In genomic region chr14:108910449-108911137, GRCm38 (mm10) we compare ENCODE assay signal across 7 mouse cellular contexts. TPM values are rescaled to one million over a fixed set of nuclear protein-coding genes. Genes with fewer than 3 reads are reported as not detected.
DNase-seq lines count a peak whose midpoint lies in the region; ATAC-seq and TF ChIP-seq lines count a peak whose summit lies in the region.

No protein-coding gene starts in this region.

- H3K9me3 ChIP-seq in neural tube, embryonic 11.5 days (ENCODE audit: control insufficient read depth, low read length) = no peaks in the 10 kb centered on the region
- no peaks in the 10 kb centered on the region for H3K9me3 ChIP-seq in embryonic facial prominence, embryonic 14.5 days (ENCODE audit: control insufficient read depth, low read length)
- no peaks in the 10 kb centered on the region for H3K9me3 ChIP-seq in midbrain, embryonic 11.5 days (ENCODE audit: control insufficient read depth, low read length)

- H3K27me3 ChIP-seq in neural tube, embryonic 11.5 days (ENCODE audit: control insufficient read depth, insufficient read depth, low read length) = peaks cover 8% of the 10 kb centered on the region
- peaks cover 49% of the 10 kb centered on the region for H3K27me3 ChIP-seq in embryonic facial prominence, embryonic 14.5 days (replicated peaks; ENCODE audit: control insufficient read depth, insufficient read depth, low read length)
- no peaks in the 10 kb centered on the region for H3K27me3 ChIP-seq in kidney, adult 2 months (replicated peaks; ENCODE audit: control insufficient read depth, insufficient read depth, low read length)
- H3K27me3 ChIP-seq in midbrain, embryonic 11.5 days (ENCODE audit: control insufficient read depth, insufficient read depth, low read length) = peaks cover 2% of the 10 kb centered on the region; the same call in 1 of the 2 replicates

- H3K4me1 ChIP-seq in neural tube, embryonic 11.5 days (ENCODE audit: control insufficient read depth, insufficient read depth, low read length) = 0 out of 2 replicates have a peak, but pooled peaks cover 2% of the 10 kb centered on the region
- H3K4me1 ChIP-seq in embryonic facial prominence, embryonic 14.5 days (ENCODE audit: control insufficient read depth, insufficient read depth, low read length) = peaks cover 19% of the 10 kb centered on the region
- H3K4me1 ChIP-seq in kidney, adult 2 months (ENCODE audit: control insufficient read depth, insufficient read depth, low read length) = peaks cover 4% of the 10 kb centered on the region
- H3K4me1 ChIP-seq in midbrain, embryonic 11.5 days (ENCODE audit: control insufficient read depth, insufficient read depth, low read length) = peaks cover 14% of the 10 kb centered on the region; the same call in 1 of the 2 replicates

- DNase-seq in neural tube, embryonic 11.5 days (ENCODE audit: low spot score) = peak; percentile 50
- no peak for DNase-seq in neural tube, embryonic 10.5 days (ENCODE audit: extremely low spot score, low spot score)
- peak; percentile 12 for DNase-seq in embryonic facial prominence, embryonic 14.5 days (ENCODE audit: low spot score)
- DNase-seq in kidney, adult 2 months = peak; percentile 58
- DNase-seq in midbrain, embryonic 11.5 days (ENCODE audit: low spot score, missing footprints) = peak; percentile 80
- DNase-seq in ovary, postnatal 36 days (ENCODE audit: low spot score) = no peak
- no peak for DNase-seq in adrenal gland, adult 8-10 months

- no peak for TF ChIP-seq CTCF in kidney, adult 2 months (conservative IDR thresholded peaks at IDR 0.05; ENCODE audit: insufficient read depth, insufficient read length, low read depth, low read length)

- ATAC-seq in neural tube, embryonic 11.5 days (ENCODE audit: insufficient read depth, low FRiP score, low TSS enrichment) = peak; percentile 24
- ATAC-seq in embryonic facial prominence, embryonic 14.5 days (ENCODE audit: low read depth) = no peak
- ATAC-seq in midbrain, embryonic 11.5 days (ENCODE audit: low FRiP score) = peak; percentile 25

- no peak for TF ChIP-seq POLR2A in kidney, adult 2 months (IDR thresholded peaks at IDR 0.05; ENCODE audit: low read depth, low read length)

- no peaks in the 10 kb centered on the region for H3K36me3 ChIP-seq in neural tube, embryonic 11.5 days (ENCODE audit: control insufficient read depth, insufficient read depth, low read length)
- no peaks in the 10 kb centered on the region for H3K36me3 ChIP-seq in embryonic facial prominence, embryonic 14.5 days (ENCODE audit: control insufficient read depth, insufficient read depth, low read length)
- H3K36me3 ChIP-seq in kidney, adult 2 months (ENCODE audit: control insufficient read depth, insufficient read depth, low read length) = no peaks in the 10 kb centered on the region
- H3K36me3 ChIP-seq in midbrain, embryonic 11.5 days (ENCODE audit: control insufficient read depth, insufficient read depth, low read length) = no peaks in the 10 kb centered on the region

- WGBS in neural tube, embryonic 11.5 days = 3% methylated on average over 19 of the region's 19 CpGs
- 4% methylated on average over 19 of the region's 19 CpGs for WGBS in embryonic facial prominence, embryonic 14.5 days
- 8% methylated on average over 19 of the region's 19 CpGs for WGBS in kidney, adult 2 months
- 2% methylated on average over 19 of the region's 19 CpGs for WGBS in midbrain, embryonic 11.5 days

- peak overlapping the region; percentile 54 for H3K4me3 ChIP-seq in neural tube, embryonic 11.5 days (ENCODE audit: low read depth, low read length)
- H3K4me3 ChIP-seq in embryonic facial prominence, embryonic 14.5 days (ENCODE audit: low read depth, low read length) = peak overlapping the region; percentile 43
- peak overlapping the region; percentile 45 for H3K4me3 ChIP-seq in kidney, adult 2 months (ENCODE audit: insufficient read depth, low read depth, low read length)
- H3K4me3 ChIP-seq in midbrain, embryonic 11.5 days (ENCODE audit: low read depth, low read length) = peak overlapping the region; percentile 53

- peak overlapping the region; percentile 45 for H3K9ac ChIP-seq in neural tube, embryonic 11.5 days (ENCODE audit: low read length)
- no peak overlapping the region for H3K9ac ChIP-seq in embryonic facial prominence, embryonic 14.5 days (ENCODE audit: low read depth, low read length)
- H3K9ac ChIP-seq in midbrain, embryonic 11.5 days (ENCODE audit: low read length) = peak overlapping the region; percentile 56

- no peak overlapping the region for H3K27ac ChIP-seq in neural tube, embryonic 11.5 days (ENCODE audit: low read depth, low read length)
- H3K27ac ChIP-seq in embryonic facial prominence, embryonic 14.5 days (replicated peaks; ENCODE audit: low read depth, low read length) = no peak overlapping the region
- H3K27ac ChIP-seq in kidney, adult 2 months (ENCODE audit: insufficient read depth, low read depth, low read length) = no peak overlapping the region
- H3K27ac ChIP-seq in midbrain, embryonic 11.5 days (ENCODE audit: low read depth, low read length) = no peak overlapping the region

- peak overlapping the region; percentile 75 for H3K4me2 ChIP-seq in neural tube, embryonic 11.5 days (ENCODE audit: low read depth)
- peak overlapping the region; percentile 66 for H3K4me2 ChIP-seq in embryonic facial prominence, embryonic 14.5 days (ENCODE audit: low read depth, low read length)
- H3K4me2 ChIP-seq in midbrain, embryonic 11.5 days = peak overlapping the region; percentile 71

RNA-seq across cellular contexts. Expression of gene Slitrk1, which starts 3.4 kb away (rescaled TPM):
- 8.7 and 9.0 TPM in 2 replicates for polyA plus RNA-seq in neural tube, embryonic 11.5 days (2014; fragmentation: Nextera tagmentation; extraction: Ambion mirVana)
- 2.8 and 4.6 TPM in 2 replicates for polyA plus RNA-seq in embryonic facial prominence, embryonic 14.5 days (2014; fragmentation: Nextera tagmentation; extraction: Ambion mirVana)
- 0.67 and 0.77 TPM in 2 replicates for polyA plus RNA-seq in kidney, adult 2 months (2012; rRNA removed)
- 6.5 and 6.6 TPM in 2 replicates for polyA plus RNA-seq in midbrain, embryonic 11.5 days (2014; fragmentation: Nextera tagmentation; extraction: Ambion mirVana)
- total RNA-seq in adrenal gland, adult 8-10 months (2022) = 1 to 10 TPM; 1.3 to 2.2 (median 1.7) TPM

Comparison
In these comparisons a context has a peak if more than half of its experiments do, and no peak if none do; other contexts are left out.
1. DNase-seq: peak in neural tube, embryonic 11.5 days (single experiment), embryonic facial prominence, embryonic 14.5 days (single experiment), kidney, adult 2 months (single experiment) and midbrain, embryonic 11.5 days (single experiment); none in neural tube, embryonic 10.5 days (single experiment), ovary, postnatal 36 days (single experiment) and adrenal gland, adult 8-10 months (single experiment).
2. Peak in every context shown above with its lines, with median percentiles within 50 percentile points of each other: H3K4me2 ChIP-seq and H3K4me3 ChIP-seq.